Mouse (Mus musculus): Measurements from ENCODE around the gene Gpr137b. TPM values are rescaled to one million over a fixed set of nuclear protein-coding genes. Genes with fewer than 3 reads are reported as not detected.
A peak's percentile ranks its signal among the peaks of the same experiment; 100 is the strongest.
"Not testable (repeated sequence)": the region's sequence is repeated elsewhere in the genome, so short reads cannot be mapped to it uniquely, and the experiment has no call there.

The Gpr137b gene
- 1 to 10 TPM; 6.1 TPM for total RNA-seq (2021)

- DNase-seq, result peak; percentile 47 to 74
- intact Hi-C loops (cut with DNase I), result not testable (repeated sequence)
These were observed at the start of gene Gpr137b for GRCm38 (mm10) chr13:13393228-13394095. Gpr137b (minus strand) TSS chr13:13394014.

- peak in 1 of 2 experiments; percentile 51 for DNase-seq
- intact Hi-C loops (cut with DNase I), result not testable (repeated sequence)
These were observed 44.5 kb upstream of the Gpr137b start for GRCm38 (mm10) chr13:13438112-13438953.

GRCm38 (mm10) chr13:13437460-13438015, 43.7 kb upstream of the Gpr137b start, which contains the start of gene Nid1:
Nid1 (plus strand) TSS chr13:13437551.
- peak; percentile 33 to 57 for DNase-seq
- intact Hi-C loops (cut with DNase I), result not testable (repeated sequence)

- DNase-seq; intact Hi-C loops (cut with DNase I): not testable (repeated sequence)
These were observed 42.3 kb upstream of the Gpr137b start for GRCm38 (mm10) chr13:13436161-13436560.

GRCm38 (mm10) chr13:13423301-13423700, 29.5 kb upstream of the Gpr137b start:
- DNase-seq; intact Hi-C loops (cut with DNase I): not testable (repeated sequence)

- intact Hi-C loops (cut with DNase I), result not testable (repeated sequence)
These were observed 25.0 kb upstream of the Gpr137b start for GRCm38 (mm10) chr13:13418859-13419258.

GRCm38 (mm10) chr13:13416007-13416337, 22.2 kb upstream of the Gpr137b start:
- DNase-seq; intact Hi-C loops (cut with DNase I): not testable (repeated sequence)

More at GRCm38 (mm10) chr13:13418859-13419258, 25.0 kb upstream of the Gpr137b start:
- not testable (repeated sequence) for DNase-seq

GRCm38 (mm10) chr13:13415120-13416006, 21.5 kb upstream of the Gpr137b start:
- peak; percentile 61 to 62 for DNase-seq
- intact Hi-C loops (cut with DNase I), result loop anchor here (2.0 kb wide), 3 partner anchors 67 to 943 kb away; no protein-coding TSS in a partner anchor

GRCm38 (mm10) chr13:13414206-13414605, 20.4 kb upstream of the Gpr137b start:
- no peak for DNase-seq
- intact Hi-C loops (cut with DNase I), result loop anchor here (2.0 kb wide), 3 partner anchors 65 to 941 kb away; no protein-coding TSS in a partner anchor

GRCm38 (mm10) chr13:13405511-13405910, 11.7 kb upstream of the Gpr137b start:
- intact Hi-C loops (cut with DNase I); DNase-seq: not testable (repeated sequence)

- DNase-seq; intact Hi-C loops (cut with DNase I): not testable (repeated sequence)
These were observed 10.8 kb upstream of the Gpr137b start for GRCm38 (mm10) chr13:13404517-13405155.

GRCm38 (mm10) chr13:13403839-13404238, 10.0 kb upstream of the Gpr137b start:
- DNase-seq; intact Hi-C loops (cut with DNase I): not testable (repeated sequence)

GRCm38 (mm10) chr13:13403366-13403765, 9.6 kb upstream of the Gpr137b start:
- DNase-seq; intact Hi-C loops (cut with DNase I): not testable (repeated sequence)

GRCm38 (mm10) chr13:13402818-13403217, 9.0 kb upstream of the Gpr137b start:
- DNase-seq; intact Hi-C loops (cut with DNase I): not testable (repeated sequence)

- DNase-seq; intact Hi-C loops (cut with DNase I): not testable (repeated sequence)
These were observed 7.0 kb upstream of the Gpr137b start for GRCm38 (mm10) chr13:13400851-13401250.

- intact Hi-C loops (cut with DNase I); DNase-seq: not testable (repeated sequence)
These were observed 232 bp upstream of the Gpr137b start for GRCm38 (mm10) chr13:13394096-13394395.

GRCm38 (mm10) chr13:13378168-13378859, 15.5 kb downstream of the Gpr137b start:
- DNase-seq; intact Hi-C loops (cut with DNase I): not testable (repeated sequence)

- no peak for DNase-seq
- intact Hi-C loops (cut with DNase I), result no loop called here
These were observed 16.6 kb downstream of the Gpr137b start for GRCm38 (mm10) chr13:13377180-13377579.

- intact Hi-C loops (cut with DNase I), result not testable (repeated sequence)
These were observed 19.8 kb downstream of the Gpr137b start for GRCm38 (mm10) chr13:13373965-13374364.

More at GRCm38 (mm10) chr13:13373965-13374364, 19.8 kb downstream of the Gpr137b start:
- DNase-seq, result not testable (repeated sequence)
